Mouse (Mus musculus) bone marrow, adult 2 months (tissue): ENCODE results near the gene Kcnh2.

Experiments
- CTCF ChIP-seq: fragments of 200-500 bp; IDR thresholded peaks from 2 replicates; pipeline ENCODE4 v1.5.1; 2011; ENCODE audit warnings: low read length, control low read depth; ENCODE audit not compliant: control insufficient read depth, insufficient read depth
- POLR2A ChIP-seq: fragments of 200-500 bp; IDR thresholded peaks from 2 replicates; pipeline ENCODE4 v1.6.1; 2011; ENCODE audit warnings: low read depth, mild to moderate bottlenecking, control low read depth, low read length, borderline replicate concordance; ENCODE audit not compliant: control insufficient read depth

- no peak for TF ChIP-seq POLR2A
- no peak for TF ChIP-seq CTCF
Measured at GRCm38 (mm10) chr5:24332401-24332800, 19.0 kb downstream of the Kcnh2 start.
